In genomic region chr11:105352954-105353890, GRCm38 (mm10) we compare ENCODE assay signal across 8 mouse cellular contexts.
DNase-seq lines count a peak whose midpoint lies in the region; ATAC-seq and TF ChIP-seq lines count a peak whose summit lies in the region.

No protein-coding gene starts in this region.

- no peak for TF ChIP-seq EP300 in stomach, postnatal 0 days (optimal IDR thresholded peaks at IDR 0.05)

- H3K4me1 ChIP-seq in midbrain, postnatal 0 days (ENCODE audit: insufficient read depth, low read length): no peaks in the 10 kb centered on the region
- peaks cover 31% of the 10 kb centered on the region for H3K4me1 ChIP-seq in midbrain, embryonic 10.5 days
- peaks cover 67% of the 10 kb centered on the region for H3K4me1 ChIP-seq in heart, embryonic 13.5 days
- 0 out of 2 replicates have a peak, but pooled peaks cover 5% of the 10 kb centered on the region for H3K4me1 ChIP-seq in stomach, postnatal 0 days (replicated peaks; ENCODE audit: control insufficient read depth, insufficient read depth)

- no peak overlapping the region for H3K4me2 ChIP-seq in midbrain, postnatal 0 days (ENCODE audit: low read depth, low read length, poor library complexity, severe bottlenecking)
- no peak overlapping the region for H3K4me2 ChIP-seq in heart, embryonic 13.5 days
- H3K4me2 ChIP-seq in stomach, postnatal 0 days (replicated peaks; ENCODE audit: low read depth): 0 out of 2 replicates have a peak overlapping the region, but pooled peaks have one; percentile 17

- H3K4me3 ChIP-seq in midbrain, postnatal 0 days (ENCODE audit: low read depth, low read length): no peak overlapping the region
- no peak overlapping the region for H3K4me3 ChIP-seq in midbrain, embryonic 10.5 days
- H3K4me3 ChIP-seq in heart, embryonic 13.5 days: no peak overlapping the region
- H3K4me3 ChIP-seq in stomach, postnatal 0 days (ENCODE audit: low read depth, low read length): no peak overlapping the region

- no peak; the same call in 1 of the 2 replicates for ATAC-seq in midbrain, postnatal 0 days (ENCODE audit: low FRiP score)
- no peak for ATAC-seq in heart, embryonic 13.5 days (ENCODE audit: extremely low read depth, insufficient number of reproducible peaks, low FRiP score, low TSS enrichment)
- peak; percentile 42; the same call in 1 of the 2 replicates for ATAC-seq in stomach, postnatal 0 days (ENCODE audit: low FRiP score, low TSS enrichment)
- ATAC-seq in erythroid progenitor cell, adult 5-6 weeks (replicated peaks; ENCODE audit: low FRiP score, poor library complexity, severe bottlenecking): no peak

- no peaks in the 10 kb centered on the region for H3K9me3 ChIP-seq in midbrain, postnatal 0 days (ENCODE audit: low read length)
- H3K9me3 ChIP-seq in midbrain, embryonic 10.5 days (replicated peaks): no peaks in the 10 kb centered on the region
- no peaks in the 10 kb centered on the region for H3K9me3 ChIP-seq in heart, embryonic 13.5 days
- H3K9me3 ChIP-seq in stomach, postnatal 0 days (ENCODE audit: control insufficient read depth, low read length): no peaks in the 10 kb centered on the region

- H3K27me3 ChIP-seq in midbrain, postnatal 0 days (ENCODE audit: insufficient read depth, low read length): no peaks in the 10 kb centered on the region
- no peaks in the 10 kb centered on the region for H3K27me3 ChIP-seq in midbrain, embryonic 10.5 days (ENCODE audit: low read depth, poor library complexity, severe bottlenecking)
- H3K27me3 ChIP-seq in heart, embryonic 13.5 days (replicated peaks): no peaks in the 10 kb centered on the region
- H3K27me3 ChIP-seq in stomach, postnatal 0 days (ENCODE audit: control insufficient read depth, insufficient read depth, low read length): no peaks in the 10 kb centered on the region

- no peak overlapping the region for H3K9ac ChIP-seq in midbrain, postnatal 0 days (replicated peaks; ENCODE audit: low read length, poor library complexity, severe bottlenecking)
- H3K9ac ChIP-seq in heart, embryonic 13.5 days: peak overlapping the region; percentile 63
- 0 out of 2 replicates have a peak overlapping the region, but pooled peaks have one; percentile 1 for H3K9ac ChIP-seq in stomach, postnatal 0 days (ENCODE audit: low read length)

- no peak for TF ChIP-seq CTCF in midbrain, postnatal 0 days (IDR thresholded peaks at IDR 0.05)
- no peak for TF ChIP-seq CTCF in stomach, postnatal 0 days (IDR thresholded peaks at IDR 0.05; ENCODE audit: low read depth)

- peak; percentile 84 for DNase-seq in midbrain, postnatal 0 days (ENCODE audit: low spot score)
- DNase-seq in midbrain, embryonic 10.5 days (ENCODE audit: low spot score): no peak
- peak; percentile 99 to 100 for DNase-seq in cerebellum, postnatal 36 days
- DNase-seq in kidney, postnatal 4 days: peak; percentile 89 to 93
- DNase-seq in stomach, postnatal 0 days (ENCODE audit: low spot score): no peak
- DNase-seq in right cerebral cortex, postnatal 36 days (ENCODE audit: low spot score in 2 of 2): no peak

- WGBS in midbrain, postnatal 0 days: 62% methylated on average over 9 of the region's 9 CpGs
- 75% methylated on average over 9 of the region's 9 CpGs for WGBS in midbrain, embryonic 10.5 days
- WGBS in heart, embryonic 13.5 days: 33% methylated on average over 9 of the region's 9 CpGs
- 28% methylated on average over 9 of the region's 9 CpGs for WGBS in stomach, postnatal 0 days

- no peaks in the 10 kb centered on the region for H3K36me3 ChIP-seq in midbrain, postnatal 0 days (ENCODE audit: insufficient read depth, low read length)
- H3K36me3 ChIP-seq in midbrain, embryonic 10.5 days: peaks cover 30% of the 10 kb centered on the region
- H3K36me3 ChIP-seq in heart, embryonic 13.5 days: peaks cover 19% of the 10 kb centered on the region
- H3K36me3 ChIP-seq in stomach, postnatal 0 days (ENCODE audit: control insufficient read depth, insufficient read depth, low read length): no peaks in the 10 kb centered on the region

- no peak overlapping the region for H3K27ac ChIP-seq in midbrain, postnatal 0 days (ENCODE audit: low read depth, low read length)
- no peak overlapping the region for H3K27ac ChIP-seq in midbrain, embryonic 10.5 days (replicated peaks)
- peak overlapping the region; percentile 73 for H3K27ac ChIP-seq in heart, embryonic 13.5 days (replicated peaks)
- peak overlapping the region; percentile 71 for H3K27ac ChIP-seq in stomach, postnatal 0 days (replicated peaks)

Comparison
In these comparisons a context has a peak if more than half of its experiments do, and no peak if none do; other contexts are left out.
1. DNase-seq: peak in midbrain, postnatal 0 days (single experiment), cerebellum, postnatal 36 days (2 of 2) and kidney, postnatal 4 days (2 of 2); none in midbrain, embryonic 10.5 days (single experiment), stomach, postnatal 0 days (single experiment) and right cerebral cortex, postnatal 36 days (0 of 2).
2. H3K27ac ChIP-seq: peak in heart, embryonic 13.5 days (single experiment) and stomach, postnatal 0 days (single experiment); none in midbrain, postnatal 0 days (single experiment) and midbrain, embryonic 10.5 days (single experiment).